Mouse (Mus musculus) left cerebral cortex, postnatal 10 days (tissue): ENCODE results near the gene Gm826. TPM values are rescaled to one million over a fixed set of nuclear protein-coding genes. Genes with fewer than 3 reads are reported as not detected.

ENCODE experiments used
- DNase-seq, 2 experiments: peaks; one replicate each; pipeline ENCODE4 v3.0.0; 2021 to 2022; ENCODE audit warnings: low spot score in 2 of 2, mixed read lengths in 1 of 2; ENCODE audit errors: extremely low spot score in 1 of 2
- intact Hi-C: fragments of 180-260 bp; cut with DNase I; formaldehyde crosslinking; loops from one replicate; pipeline ENCODE4 v1.15.1; 2025
- total RNA-seq, 2 experiments: library from RNA; stranded (reverse); gene quantifications; 2 replicates each; pipeline ENCODE4 v1.2.3; 2021

The Gm826 gene
- total RNA-seq, 2 experiments from 2014 or later, result not detected

- intact Hi-C loops, result no loop called here
- no peak for DNase-seq
Measured at GRCm38 (mm10) chr2:160358896-160359295, 24.9 kb upstream of the Gm826 start.

- intact Hi-C loops, result no loop called here
- no peak for DNase-seq
Measured at GRCm38 (mm10) chr2:160357442-160357841, 23.5 kb upstream of the Gm826 start.

GRCm38 (mm10) chr2:160356132-160356531, 22.2 kb upstream of the Gm826 start:
- no peak for DNase-seq

GRCm38 (mm10) chr2:160354319-160354718, 20.4 kb upstream of the Gm826 start:
- no peak for DNase-seq
- intact Hi-C loops, result no loop called here

More at GRCm38 (mm10) chr2:160356132-160356531, 22.2 kb upstream of the Gm826 start:
- intact Hi-C loops, result no loop called here

GRCm38 (mm10) chr2:160353581-160353980, 19.6 kb upstream of the Gm826 start:
- intact Hi-C loops, result no loop called here
- DNase-seq, result no peak

GRCm38 (mm10) chr2:160351038-160351574, 17.1 kb upstream of the Gm826 start:
- DNase-seq, result peak in 1 of 2 experiments; percentile 77
- intact Hi-C loops, result no loop called here

- no peak for DNase-seq
- intact Hi-C loops, result no loop called here
Measured at GRCm38 (mm10) chr2:160349578-160349977, 15.6 kb upstream of the Gm826 start.

- intact Hi-C loops, result no loop called here
- DNase-seq, result no peak
Measured at GRCm38 (mm10) chr2:160348796-160349195, 14.8 kb upstream of the Gm826 start.

- intact Hi-C loops, result no loop called here
- no peak for DNase-seq
Measured at GRCm38 (mm10) chr2:160348072-160348604, 14.2 kb upstream of the Gm826 start.

- no peak for DNase-seq
- intact Hi-C loops, result no loop called here
Measured at GRCm38 (mm10) chr2:160345644-160346043, 11.7 kb upstream of the Gm826 start.

GRCm38 (mm10) chr2:160340121-160340520, 6.2 kb upstream of the Gm826 start:
- intact Hi-C loops, result no loop called here
- DNase-seq, result no peak

GRCm38 (mm10) chr2:160339595-160339994, 5.6 kb upstream of the Gm826 start:
- no peak for DNase-seq
- intact Hi-C loops, result no loop called here

GRCm38 (mm10) chr2:160336053-160336452, 2.1 kb upstream of the Gm826 start:
- DNase-seq, result no peak
- intact Hi-C loops, result no loop called here

GRCm38 (mm10) chr2:160335043-160335442, 1.1 kb upstream of the Gm826 start:
- no peak for DNase-seq
- intact Hi-C loops, result no loop called here

- intact Hi-C loops, result no loop called here
- no peak for DNase-seq
Measured at GRCm38 (mm10) chr2:160332516-160333325, 1.2 kb downstream of the Gm826 start.

GRCm38 (mm10) chr2:160328886-160329285, 5.1 kb downstream of the Gm826 start:
- DNase-seq, result peak in 1 of 2 experiments; percentile 47
- intact Hi-C loops, result no loop called here

- no peak for DNase-seq
- intact Hi-C loops, result no loop called here
Measured at GRCm38 (mm10) chr2:160327716-160328115, 6.2 kb downstream of the Gm826 start.

GRCm38 (mm10) chr2:160327167-160327566, 6.8 kb downstream of the Gm826 start:
- DNase-seq, result peak in 1 of 2 experiments; percentile 63
- intact Hi-C loops, result no loop called here

- intact Hi-C loops, result no loop called here
- DNase-seq, result no peak
Measured at GRCm38 (mm10) chr2:160325105-160325644, 8.8 kb downstream of the Gm826 start.

- intact Hi-C loops, result no loop called here
- no peak for DNase-seq
Measured at GRCm38 (mm10) chr2:160321829-160322228, 12.1 kb downstream of the Gm826 start.
